Mouse (Mus musculus) G1E-ER4 (cell line): ENCODE results near the gene Fntb. TPM values are rescaled to one million over a fixed set of nuclear protein-coding genes. Genes with fewer than 3 reads are reported as not detected.

Source experiments
- GATA1 ChIP-seq: IDR thresholded peaks from one replicate; pipeline ENCODE4 v1.8.0; 2012; ENCODE audit warnings: low read length, inconsistent platforms
- polyA plus RNA-seq: library from polyadenylated mRNA; stranded (reverse); fragments of >175 nt; gene quantifications from 2 replicates; pipeline ENCODE4 v1.2.3, GENCODE M21; 2012

Fntb gene
- 21.6 and 33.7 TPM in 2 replicates for polyA plus RNA-seq

DNA sequence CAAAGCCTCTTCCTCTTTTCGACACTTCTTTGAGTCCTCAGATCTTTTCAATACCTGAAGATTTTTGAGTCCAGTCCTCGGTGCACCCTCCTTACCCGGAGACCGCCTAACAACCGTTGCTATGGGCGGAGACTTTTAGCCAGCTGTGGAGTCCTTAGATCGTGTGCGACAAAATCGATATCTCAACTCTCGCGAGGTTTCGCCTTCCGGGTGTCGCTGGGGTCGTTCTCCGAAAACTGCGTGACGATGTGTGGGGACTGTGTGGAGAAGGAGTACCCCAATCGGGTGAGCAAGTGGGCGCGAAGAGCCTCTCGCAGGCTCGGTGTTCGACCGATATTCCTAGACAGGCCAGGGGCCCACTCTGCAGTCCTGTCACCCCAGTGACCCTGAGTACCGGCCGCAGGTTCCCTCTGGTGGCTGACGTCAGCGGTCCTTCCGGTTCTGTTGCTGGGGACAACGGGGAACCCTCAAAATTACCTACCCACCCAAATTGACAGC is at the start of gene Fntb, which contains the start of gene Churc1:
TSS of gene Fntb (plus strand) at position 236 of the 498 bp plus-strand sequence.
TSS of gene Churc1 (plus strand) at position 185 of the 498 bp plus-strand sequence.
- no peak for TF ChIP-seq GATA1

DNA sequence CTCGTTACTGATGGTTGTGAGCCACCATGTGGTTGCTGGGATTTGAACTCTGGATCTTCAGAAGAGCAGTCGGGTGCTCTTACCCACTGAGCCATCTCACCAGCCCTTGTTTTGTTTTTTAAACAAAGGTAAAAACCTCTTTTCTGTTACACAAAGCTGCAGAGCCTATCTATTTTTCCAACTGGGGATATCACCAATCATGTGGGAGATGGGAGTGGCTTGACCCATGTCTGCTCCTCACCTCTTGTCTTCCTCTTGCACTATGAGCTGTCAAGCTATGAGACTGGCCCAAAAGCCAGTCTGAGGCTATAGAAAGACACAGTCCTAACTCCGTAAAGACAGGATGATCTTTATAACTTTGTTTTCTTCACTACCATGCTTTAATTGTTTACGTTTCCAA is 47.0 kb upstream of the Fntb start:
- no peak for TF ChIP-seq GATA1

DNA sequence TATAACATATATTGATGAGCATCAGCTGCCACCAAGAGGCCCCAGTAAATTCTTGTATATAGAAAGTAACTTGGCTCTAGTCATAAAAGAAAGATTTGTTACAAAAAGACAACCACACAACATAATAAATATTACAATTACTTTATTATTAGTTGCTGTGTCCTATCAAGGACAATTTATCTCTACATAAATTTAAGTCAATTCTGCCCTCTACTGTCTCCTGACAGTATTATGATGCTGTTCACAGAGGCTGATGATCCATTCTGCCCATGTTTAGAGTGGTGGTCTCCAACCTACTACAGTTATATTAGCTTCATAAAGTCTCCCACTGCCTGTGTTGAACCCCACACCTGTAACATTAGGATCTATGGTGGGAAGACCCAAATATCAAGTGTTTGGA is 44.8 kb upstream of the Fntb start:
- no peak for TF ChIP-seq GATA1

GRCm38 (mm10) chr12:76722026-76722425 is 43.4 kb upstream of the Fntb start:
- TF ChIP-seq GATA1, result no peak

DNA sequence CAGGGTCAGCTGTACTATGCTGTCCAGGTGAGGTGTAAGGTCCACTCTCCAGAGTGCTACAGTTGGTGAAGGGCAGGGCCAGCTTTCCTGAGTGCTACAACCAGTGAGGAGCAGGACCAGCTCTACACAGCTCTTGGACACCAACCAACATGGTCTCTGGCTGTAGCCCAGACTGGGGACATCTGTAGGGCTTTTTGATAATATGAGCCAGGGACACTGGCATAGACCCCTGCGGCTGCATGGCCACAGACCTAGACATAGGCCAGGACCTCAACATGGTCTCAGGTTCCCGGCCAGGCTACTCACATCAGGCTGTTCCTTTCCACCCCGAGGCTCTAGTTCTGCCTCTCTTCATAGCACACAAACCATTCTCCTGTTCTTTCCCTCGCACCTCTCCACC is 37.4 kb upstream of the Fntb start:
- TF ChIP-seq GATA1, result no peak

DNA sequence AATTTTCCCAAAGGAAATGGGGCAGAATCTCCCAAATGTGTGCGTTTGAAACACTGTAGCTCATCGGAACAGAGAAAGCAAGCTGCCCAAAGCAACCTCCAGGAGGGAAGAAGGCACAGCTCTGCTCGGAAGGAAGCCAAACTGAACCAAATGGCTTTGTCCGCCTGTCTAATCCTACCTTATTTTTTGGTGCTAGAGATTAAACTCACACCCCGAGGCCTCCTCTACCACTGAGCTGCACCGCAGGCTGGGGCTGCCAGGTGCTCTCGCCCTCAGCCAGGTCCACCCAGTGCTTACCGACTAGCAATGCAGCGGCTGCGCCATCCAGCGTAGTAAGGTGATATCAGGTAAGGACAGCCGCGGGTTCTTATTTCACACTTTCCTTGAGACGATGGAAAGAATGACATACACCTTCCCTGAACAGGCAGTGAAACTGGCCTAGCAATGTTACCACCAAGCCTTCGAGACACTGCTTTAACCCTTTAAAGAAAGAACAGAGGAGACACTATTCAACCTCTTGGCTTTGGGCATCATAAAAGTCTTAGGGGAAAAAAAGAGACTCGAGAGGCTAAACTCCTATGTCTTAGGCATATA is 14.4 kb upstream of the Fntb start:
- TF ChIP-seq GATA1, result no peak

DNA sequence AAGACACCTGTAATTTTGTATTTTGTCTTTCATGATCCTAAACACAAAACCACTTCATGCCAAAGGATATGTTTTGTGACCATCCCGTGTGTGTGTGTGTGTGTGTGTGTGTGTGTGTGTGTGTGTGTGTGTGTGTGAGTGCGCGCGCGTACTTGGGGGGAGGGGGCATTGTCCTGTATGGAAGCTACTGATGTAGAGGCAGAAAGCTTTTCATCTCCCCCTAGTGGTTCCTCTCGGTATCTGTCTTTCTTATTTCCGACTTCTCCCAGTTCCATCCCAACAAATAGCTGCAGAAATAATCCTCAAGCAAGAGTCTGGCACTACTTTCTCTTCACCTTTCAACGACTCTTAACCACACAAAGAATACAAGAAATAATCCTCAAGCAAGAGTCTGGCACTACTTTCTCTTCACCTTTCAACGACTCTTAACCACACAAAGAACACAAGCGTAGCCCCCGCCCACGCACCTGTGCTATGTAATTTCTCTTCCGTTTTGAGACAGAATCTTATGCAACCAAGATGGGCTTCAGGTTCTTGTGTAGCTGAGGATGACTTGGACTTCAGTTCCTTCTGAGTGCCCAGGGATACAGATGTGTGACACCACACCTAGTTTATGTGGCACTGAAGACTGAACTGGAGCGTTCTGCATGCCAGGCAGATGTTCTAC is 12.6 kb upstream of the Fntb start:
- no peak for TF ChIP-seq GATA1

DNA sequence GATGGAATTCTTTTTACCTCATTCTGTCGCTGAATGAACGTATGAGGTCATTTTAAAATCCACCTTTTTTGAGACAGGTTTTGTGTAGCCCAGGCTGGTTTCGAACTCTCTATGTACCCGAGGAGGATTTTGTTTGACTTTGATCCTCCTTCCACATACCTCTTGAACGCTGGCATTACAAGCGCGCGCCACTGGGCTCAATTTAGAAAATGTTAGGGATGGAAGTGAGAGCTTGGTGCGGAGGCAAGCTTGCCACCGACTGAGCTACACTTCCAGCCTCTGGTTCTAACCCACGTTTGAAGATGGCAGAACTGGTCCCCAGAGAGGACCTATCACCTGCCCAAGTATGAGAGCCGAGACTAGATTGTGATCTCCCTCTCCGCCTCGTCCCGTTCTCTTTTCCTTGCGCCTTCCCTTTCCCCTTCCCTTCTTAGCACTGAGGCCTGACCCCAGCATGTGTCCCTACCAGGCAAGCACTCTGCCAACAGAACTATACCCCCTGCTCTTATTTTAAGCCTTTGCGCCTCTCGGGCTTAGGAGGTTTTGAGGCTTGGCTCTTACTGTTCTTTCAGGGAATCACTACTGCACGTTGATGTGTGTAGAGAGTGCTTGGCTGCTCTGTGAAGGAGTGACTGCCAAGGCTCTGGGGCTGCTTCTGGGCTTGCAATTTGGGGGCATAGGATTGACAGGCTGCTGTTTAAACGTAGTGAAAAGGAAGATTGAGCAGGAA is 677 bp downstream of the Fntb start:
- no peak for TF ChIP-seq GATA1

- no peak for TF ChIP-seq GATA1
Measured at GRCm38 (mm10) chr12:76770841-76771500, 5.6 kb downstream of the Fntb start.

GRCm38 (mm10) chr12:76771540-76771939 is 6.2 kb downstream of the Fntb start:
- no peak for TF ChIP-seq GATA1

DNA sequence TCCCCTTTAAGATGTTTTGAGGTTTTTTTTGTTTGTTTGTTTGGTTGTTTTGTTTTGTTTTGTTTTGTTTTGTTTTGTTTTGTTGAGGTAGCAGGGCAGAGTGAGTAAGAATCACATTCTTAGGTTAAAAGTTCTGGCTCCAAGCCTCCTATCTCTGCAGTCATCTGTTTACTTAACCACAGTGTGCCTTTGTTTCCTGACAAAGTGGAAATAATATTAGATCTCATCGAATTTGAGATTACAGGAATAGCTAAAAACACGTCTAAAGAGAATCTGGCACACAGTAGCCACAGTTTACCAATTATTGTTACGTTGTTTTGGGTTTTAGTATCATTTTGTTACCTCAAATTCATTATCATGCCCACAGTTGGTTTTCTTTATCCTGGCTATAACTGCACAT is 9.3 kb downstream of the Fntb start:
- TF ChIP-seq GATA1, result no peak

DNA sequence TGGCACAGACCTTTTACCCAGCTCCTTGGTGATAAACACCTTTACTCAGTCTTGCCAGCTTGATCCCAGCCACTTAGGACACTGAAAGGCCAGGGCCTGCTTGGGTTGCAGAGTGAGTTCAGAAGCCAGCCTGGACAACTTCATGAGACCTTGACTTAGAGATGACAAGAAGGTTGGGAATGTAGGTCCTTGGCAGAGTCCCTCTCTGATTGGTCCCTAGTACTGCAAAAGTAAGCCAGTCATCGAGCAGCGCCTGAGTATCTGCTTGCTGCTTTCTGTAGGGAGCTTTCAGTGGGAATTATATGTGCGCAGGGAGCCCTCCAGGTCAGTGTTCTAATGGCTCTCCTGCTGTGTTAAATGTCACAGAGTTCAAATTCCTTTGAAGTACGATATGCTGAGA is 9.7 kb downstream of the Fntb start:
- TF ChIP-seq GATA1, result no peak

GRCm38 (mm10) chr12:76776898-76777297 is 11.5 kb downstream of the Fntb start:
- peak; percentile 22 for TF ChIP-seq GATA1

- TF ChIP-seq GATA1, result no peak
Measured at GRCm38 (mm10) chr12:76777845-76778244, 12.5 kb downstream of the Fntb start.

- no peak for TF ChIP-seq GATA1
Measured at GRCm38 (mm10) chr12:76778305-76779083, 13.1 kb downstream of the Fntb start.
